Mouse (Mus musculus): ENCODE data around the gene Scarb2. TPM values are rescaled to one million over a fixed set of nuclear protein-coding genes. Genes with fewer than 3 reads are reported as not detected.
A peak's percentile ranks its signal among the peaks of the same experiment; 100 is the strongest.

Gene Scarb2
- polyA plus RNA-seq, 1 experiment from 2014 or later: 8.7 TPM

- no peaks in the 10 kb centered on the region for H3K9me3 ChIP-seq (replicated peaks; ENCODE audit: control insufficient read depth, low read length)
- no peak overlapping the region for H3K4me2 ChIP-seq (ENCODE audit: low read depth, low read length)
- H3K4me1 ChIP-seq (ENCODE audit: control insufficient read depth, insufficient read depth, low read length): no peaks in the 10 kb centered on the region
- 82% methylated on average over 9 of the region's 9 CpGs for WGBS
- H3K27me3 ChIP-seq (ENCODE audit: control insufficient read depth, insufficient read depth, low read length): no peaks in the 10 kb centered on the region
- no peaks in the 10 kb centered on the region; the same call in 1 of the 2 replicates for H3K36me3 ChIP-seq (replicated peaks; ENCODE audit: control insufficient read depth, insufficient read depth, low read depth, low read length)
- H3K27ac ChIP-seq (replicated peaks; ENCODE audit: low read depth, low read length): no peak overlapping the region
- H3K4me3 ChIP-seq (ENCODE audit: low read depth, low read length): no peak overlapping the region
- no peak for DNase-seq (ENCODE audit: low spot score)
- no peak overlapping the region for H3K9ac ChIP-seq (replicated peaks; ENCODE audit: low read length)
- no peak for ATAC-seq (replicated peaks; ENCODE audit: insufficient number of reproducible peaks, low FRiP score, low TSS enrichment, low read depth)
These were observed 97.1 kb downstream of the Scarb2 start for GRCm38 (mm10) chr5:92409361-92410155.

- Histone ChIP-seq H3K4me1 (ENCODE audit: control insufficient read depth, insufficient read depth, low read length) (no peaks in the 10 kb centered on the region), H3K9me3 (replicated peaks; ENCODE audit: control insufficient read depth, low read length) (no peaks in the 10 kb centered on the region), H3K9ac (replicated peaks; ENCODE audit: low read length) (no peak overlapping the region), H3K27ac (replicated peaks; ENCODE audit: low read depth, low read length) (no peak overlapping the region; the same call in 1 of the 2 replicates), H3K27me3 (ENCODE audit: control insufficient read depth, insufficient read depth, low read length) (no peaks in the 10 kb centered on the region), H3K36me3 (replicated peaks; ENCODE audit: control insufficient read depth, insufficient read depth, low read depth, low read length) (no peaks in the 10 kb centered on the region), H3K4me3 (ENCODE audit: low read depth, low read length) (no peak overlapping the region), H3K4me2 (ENCODE audit: low read depth, low read length) (no peak overlapping the region)
- DNase-seq (ENCODE audit: low spot score): no peak
- ATAC-seq (replicated peaks; ENCODE audit: insufficient number of reproducible peaks, low FRiP score, low TSS enrichment, low read depth): peak; percentile 58; the same call in 1 of the 2 replicates
- 10% methylated on average over 2 of the region's 2 CpGs for WGBS
These were observed 102.3 kb downstream of the Scarb2 start for GRCm38 (mm10) chr5:92404400-92404678.

GRCm38 (mm10) chr5:92403562-92404399 lies 102.9 kb downstream of the Scarb2 start:
- WGBS: 39% methylated on average over 10 of the region's 10 CpGs
- H3K4me1 ChIP-seq (ENCODE audit: control insufficient read depth, insufficient read depth, low read length): no peaks in the 10 kb centered on the region
- no peak overlapping the region; the same call in 1 of the 2 replicates for H3K27ac ChIP-seq (replicated peaks; ENCODE audit: low read depth, low read length)
- no peak overlapping the region for H3K4me3 ChIP-seq (ENCODE audit: low read depth, low read length)
- ATAC-seq (replicated peaks; ENCODE audit: insufficient number of reproducible peaks, low FRiP score, low TSS enrichment, low read depth) (0 out of 2 replicates have a peak, but pooled peaks have one; percentile 50), DNase-seq (ENCODE audit: low spot score) (peak; percentile 67)
- H3K27me3 ChIP-seq (ENCODE audit: control insufficient read depth, insufficient read depth, low read length): no peaks in the 10 kb centered on the region
- no peak overlapping the region for H3K9ac ChIP-seq (replicated peaks; ENCODE audit: low read length)
- H3K36me3 ChIP-seq (replicated peaks; ENCODE audit: control insufficient read depth, insufficient read depth, low read depth, low read length): no peaks in the 10 kb centered on the region
- no peaks in the 10 kb centered on the region for H3K9me3 ChIP-seq (replicated peaks; ENCODE audit: control insufficient read depth, low read length)
- H3K4me2 ChIP-seq (ENCODE audit: low read depth, low read length): no peak overlapping the region

- DNase-seq (ENCODE audit: low spot score) (no peak), ATAC-seq (replicated peaks; ENCODE audit: insufficient number of reproducible peaks, low FRiP score, low TSS enrichment, low read depth) (no peak)
- WGBS: 55% methylated on average over 9 of the region's 9 CpGs
- H3K4me2 ChIP-seq (ENCODE audit: low read depth, low read length): no peak overlapping the region
- no peaks in the 10 kb centered on the region for H3K4me1 ChIP-seq (ENCODE audit: control insufficient read depth, insufficient read depth, low read length)
- no peak overlapping the region for H3K4me3 ChIP-seq (ENCODE audit: low read depth, low read length)
- H3K9me3 ChIP-seq (replicated peaks; ENCODE audit: control insufficient read depth, low read length): no peaks in the 10 kb centered on the region
- no peaks in the 10 kb centered on the region for H3K36me3 ChIP-seq (replicated peaks; ENCODE audit: control insufficient read depth, insufficient read depth, low read depth, low read length)
- no peaks in the 10 kb centered on the region for H3K27me3 ChIP-seq (ENCODE audit: control insufficient read depth, insufficient read depth, low read length)
- H3K27ac ChIP-seq (replicated peaks; ENCODE audit: low read depth, low read length): no peak overlapping the region
- H3K9ac ChIP-seq (replicated peaks; ENCODE audit: low read length): no peak overlapping the region
These were observed 103.8 kb downstream of the Scarb2 start for GRCm38 (mm10) chr5:92402816-92403215.

- Histone ChIP-seq H3K9me3 (replicated peaks; ENCODE audit: control insufficient read depth, low read length) (no peaks in the 10 kb centered on the region), H3K27ac (replicated peaks; ENCODE audit: low read depth, low read length) (no peak overlapping the region), H3K4me3 (ENCODE audit: low read depth, low read length) (no peak overlapping the region), H3K4me2 (ENCODE audit: low read depth, low read length) (no peak overlapping the region), H3K9ac (replicated peaks; ENCODE audit: low read length) (no peak overlapping the region), H3K4me1 (ENCODE audit: control insufficient read depth, insufficient read depth, low read length) (no peaks in the 10 kb centered on the region), H3K27me3 (ENCODE audit: control insufficient read depth, insufficient read depth, low read length) (peaks cover 4% of the 10 kb centered on the region), H3K36me3 (replicated peaks; ENCODE audit: control insufficient read depth, insufficient read depth, low read depth, low read length) (no peaks in the 10 kb centered on the region)
- DNase-seq (ENCODE audit: low spot score) (peak; percentile 92), ATAC-seq (replicated peaks; ENCODE audit: insufficient number of reproducible peaks, low FRiP score, low TSS enrichment, low read depth) (peak; percentile 83)
- WGBS: 20% methylated on average over 5 of the region's 5 CpGs
These were observed 108.5 kb downstream of the Scarb2 start for GRCm38 (mm10) chr5:92398153-92398552.

- H3K27me3 ChIP-seq (ENCODE audit: control insufficient read depth, insufficient read depth, low read length): peaks cover 12% of the 10 kb centered on the region
- no peaks in the 10 kb centered on the region for H3K36me3 ChIP-seq (replicated peaks; ENCODE audit: control insufficient read depth, insufficient read depth, low read depth, low read length)
- no peak overlapping the region for H3K4me3 ChIP-seq (ENCODE audit: low read depth, low read length)
- no peaks in the 10 kb centered on the region for H3K4me1 ChIP-seq (ENCODE audit: control insufficient read depth, insufficient read depth, low read length)
- no peak overlapping the region for H3K9ac ChIP-seq (replicated peaks; ENCODE audit: low read length)
- WGBS: 86% methylated on average over 6 of the region's 6 CpGs
- H3K4me2 ChIP-seq (ENCODE audit: low read depth, low read length): no peak overlapping the region
- DNase-seq (ENCODE audit: low spot score) (no peak), ATAC-seq (replicated peaks; ENCODE audit: insufficient number of reproducible peaks, low FRiP score, low TSS enrichment, low read depth) (no peak)
- H3K27ac ChIP-seq (replicated peaks; ENCODE audit: low read depth, low read length): no peak overlapping the region
- H3K9me3 ChIP-seq (replicated peaks; ENCODE audit: control insufficient read depth, low read length): no peaks in the 10 kb centered on the region
These were observed 110.2 kb downstream of the Scarb2 start for GRCm38 (mm10) chr5:92396476-92396875.

- WGBS: 86% methylated on average over 3 of the region's 3 CpGs
- no peak for ATAC-seq (replicated peaks; ENCODE audit: insufficient number of reproducible peaks, low FRiP score, low TSS enrichment, low read depth)
- no peaks in the 10 kb centered on the region for H3K36me3 ChIP-seq (replicated peaks; ENCODE audit: control insufficient read depth, insufficient read depth, low read depth, low read length)
- no peak overlapping the region for H3K27ac ChIP-seq (replicated peaks; ENCODE audit: low read depth, low read length)
- H3K27me3 ChIP-seq (ENCODE audit: control insufficient read depth, insufficient read depth, low read length): peaks cover 13% of the 10 kb centered on the region
- no peak overlapping the region for H3K4me3 ChIP-seq (ENCODE audit: low read depth, low read length)
- no peak overlapping the region for H3K4me2 ChIP-seq (ENCODE audit: low read depth, low read length)
- H3K9ac ChIP-seq (replicated peaks; ENCODE audit: low read length): no peak overlapping the region
- no peak for DNase-seq (ENCODE audit: low spot score)
- no peaks in the 10 kb centered on the region for H3K9me3 ChIP-seq (replicated peaks; ENCODE audit: control insufficient read depth, low read length)
- H3K4me1 ChIP-seq (ENCODE audit: control insufficient read depth, insufficient read depth, low read length): no peaks in the 10 kb centered on the region
These were observed 110.9 kb downstream of the Scarb2 start for GRCm38 (mm10) chr5:92395764-92396163.

- Histone ChIP-seq H3K4me1 (ENCODE audit: control insufficient read depth, insufficient read depth, low read length) (no peaks in the 10 kb centered on the region), H3K27ac (replicated peaks; ENCODE audit: low read depth, low read length) (no peak overlapping the region), H3K9me3 (replicated peaks; ENCODE audit: control insufficient read depth, low read length) (no peaks in the 10 kb centered on the region), H3K36me3 (replicated peaks; ENCODE audit: control insufficient read depth, insufficient read depth, low read depth, low read length) (no peaks in the 10 kb centered on the region), H3K4me3 (ENCODE audit: low read depth, low read length) (no peak overlapping the region), H3K27me3 (ENCODE audit: control insufficient read depth, insufficient read depth, low read length) (peaks cover 13% of the 10 kb centered on the region), H3K9ac (replicated peaks; ENCODE audit: low read length) (no peak overlapping the region), H3K4me2 (ENCODE audit: low read depth, low read length) (no peak overlapping the region)
- DNase-seq (ENCODE audit: low spot score): no peak
- ATAC-seq (replicated peaks; ENCODE audit: insufficient number of reproducible peaks, low FRiP score, low TSS enrichment, low read depth): no peak
- WGBS: 63% methylated on average over 10 of the region's 10 CpGs
These were observed 112.8 kb downstream of the Scarb2 start for GRCm38 (mm10) chr5:92393863-92394262.
